Mouse (Mus musculus): ENCODE measurements at regions not wholly inside any gene's neighbourhood (a gene's known extent, or its start where the extent isn't known, plus 50 kb on each side); places are given as distances from the start of the nearest gene placed in this dataset.

DNA sequence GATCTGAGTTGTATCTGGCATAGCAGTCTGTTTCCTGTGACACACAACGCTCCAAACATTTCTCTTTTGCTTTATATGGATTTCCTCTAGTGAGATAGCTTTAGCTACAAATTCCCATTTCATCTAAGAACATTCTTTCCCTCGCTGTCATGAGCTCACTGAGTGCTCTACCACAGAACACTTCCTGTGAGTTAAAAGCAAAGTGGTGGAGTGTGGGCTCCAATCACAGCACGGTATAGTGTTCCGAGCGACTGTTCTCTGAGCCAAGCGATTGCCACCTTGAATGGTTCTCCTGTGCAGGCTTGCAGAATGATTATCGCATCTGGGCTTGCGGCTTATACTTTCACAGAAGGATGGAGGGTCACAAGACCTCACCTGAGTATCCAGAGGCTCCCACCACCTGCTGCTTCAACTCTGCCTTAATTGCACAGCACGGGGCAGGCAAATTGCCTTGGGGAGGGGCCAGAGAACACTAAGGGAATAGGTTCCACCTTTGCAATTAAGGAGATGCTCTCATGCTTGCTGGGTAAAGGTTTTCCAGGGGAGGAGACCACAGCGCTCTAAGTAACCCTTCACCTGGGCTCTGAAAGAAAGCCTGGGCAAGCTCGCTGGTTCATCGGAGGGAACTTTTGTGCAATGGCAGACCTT lies 477.7 kb downstream of the Zfp704 start:
- 64% methylated on average over 12 of the region's 12 CpGs for WGBS
- Histone ChIP-seq H3K9me3 (no peaks in the 10 kb centered on the region), H3K27ac (no peak overlapping the region), H3K4me3 (replicated peaks) (no peak overlapping the region), H3K4me1 (replicated peaks) (no peaks in the 10 kb centered on the region; the same call in 1 of the 2 replicates), H3K27me3 (0 out of 2 replicates have a peak, but pooled peaks cover 6% of the 10 kb centered on the region), H3K36me3 (no peaks in the 10 kb centered on the region), H3K9ac (replicated peaks) (no peak overlapping the region), H3K4me2 (no peak overlapping the region)
- no peak for ATAC-seq (ENCODE audit: insufficient number of reproducible peaks, insufficient read depth, low FRiP score, low TSS enrichment, low read depth)

DNA sequence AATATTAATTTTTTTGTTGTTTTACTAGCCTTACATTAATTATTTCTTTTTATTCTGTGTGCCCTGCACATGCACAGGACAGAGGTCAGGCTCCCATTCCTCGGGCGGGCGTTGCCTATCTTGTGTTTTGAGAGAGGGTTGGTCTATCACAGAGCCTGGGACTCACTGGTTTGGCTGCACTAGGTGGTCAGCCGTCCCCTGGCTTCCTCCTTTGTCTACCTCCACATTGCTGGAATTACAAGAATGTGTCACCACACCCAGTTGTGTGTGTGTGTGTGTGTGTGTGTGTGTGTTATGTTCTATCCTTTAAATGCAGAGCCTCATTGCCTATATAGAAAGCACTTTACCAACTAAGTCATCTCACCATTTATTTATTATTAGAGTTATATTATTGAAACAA lies 478.5 kb downstream of the Zfp704 start:
- no peak for ATAC-seq (ENCODE audit: insufficient number of reproducible peaks, insufficient read depth, low FRiP score, low TSS enrichment, low read depth)
- Histone ChIP-seq H3K9ac (replicated peaks) (no peak overlapping the region), H3K27me3 (0 out of 2 replicates have a peak, but pooled peaks cover 3% of the 10 kb centered on the region), H3K4me1 (replicated peaks) (no peaks in the 10 kb centered on the region; the same call in 1 of the 2 replicates), H3K4me3 (replicated peaks) (no peak overlapping the region), H3K4me2 (no peak overlapping the region), H3K36me3 (no peaks in the 10 kb centered on the region), H3K27ac (no peak overlapping the region), H3K9me3 (no peaks in the 10 kb centered on the region)
- WGBS: 77% methylated on average over 4 of the region's 4 CpGs

DNA sequence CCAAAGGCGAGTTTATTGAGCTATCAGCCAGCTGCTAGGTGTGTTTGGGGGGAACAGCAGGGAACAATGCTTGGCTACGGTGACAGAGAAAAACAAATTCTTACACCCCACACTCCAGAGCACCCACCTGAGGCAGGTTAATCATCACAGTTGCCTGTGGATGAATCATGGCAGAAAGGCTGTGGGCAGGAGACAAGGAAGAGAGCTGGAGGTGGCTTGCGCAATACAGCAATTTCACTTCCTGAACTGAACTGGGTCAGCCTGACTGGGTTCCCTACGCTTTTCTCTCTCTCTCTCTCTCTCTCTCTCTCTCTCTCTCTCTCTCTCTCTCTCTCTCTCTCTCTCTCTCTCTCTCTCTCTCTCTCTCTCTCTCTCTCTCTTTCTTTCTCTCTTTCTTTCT lies 481.5 kb downstream of the Zfp704 start:
- 69% methylated on average over 4 of the region's 4 CpGs for WGBS
- H3K9me3 ChIP-seq: no peaks in the 10 kb centered on the region
- ATAC-seq (ENCODE audit: insufficient number of reproducible peaks, insufficient read depth, low FRiP score, low TSS enrichment, low read depth): no peak
- H3K36me3 ChIP-seq: no peaks in the 10 kb centered on the region
- no peak overlapping the region for H3K27ac ChIP-seq
- no peaks in the 10 kb centered on the region for H3K4me1 ChIP-seq (replicated peaks)
- no peak overlapping the region for H3K4me2 ChIP-seq
- H3K27me3 ChIP-seq: no peaks in the 10 kb centered on the region
- H3K9ac ChIP-seq (replicated peaks): no peak overlapping the region
- H3K4me3 ChIP-seq (replicated peaks): no peak overlapping the region

DNA sequence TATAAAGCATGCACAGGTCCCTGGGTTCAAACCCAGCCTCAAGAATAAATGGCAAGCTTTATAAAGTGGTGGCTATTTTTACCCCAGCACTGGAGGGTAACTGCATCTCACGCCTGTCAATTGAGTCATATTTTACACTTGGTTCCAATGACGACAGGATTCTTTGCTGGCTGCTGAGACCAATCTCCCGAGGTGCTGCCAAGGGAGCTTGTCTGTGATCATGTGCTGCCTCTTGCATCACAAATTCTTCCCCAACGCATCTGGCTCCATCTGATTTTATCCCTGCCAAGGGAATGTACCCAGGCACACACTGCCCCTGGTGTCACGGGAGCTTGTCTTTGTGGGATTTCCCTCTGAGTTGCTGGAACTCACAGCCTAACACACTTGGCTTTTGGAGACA lies 486.8 kb downstream of the Zfp704 start:
- 54% methylated on average over 5 of the region's 5 CpGs for WGBS
- Histone ChIP-seq H3K36me3 (no peaks in the 10 kb centered on the region), H3K4me1 (replicated peaks) (no peaks in the 10 kb centered on the region), H3K4me2 (no peak overlapping the region), H3K9ac (replicated peaks) (no peak overlapping the region), H3K9me3 (no peaks in the 10 kb centered on the region), H3K27me3 (no peaks in the 10 kb centered on the region), H3K4me3 (replicated peaks) (no peak overlapping the region), H3K27ac (no peak overlapping the region)
- no peak for ATAC-seq (ENCODE audit: insufficient number of reproducible peaks, insufficient read depth, low FRiP score, low TSS enrichment, low read depth)

DNA sequence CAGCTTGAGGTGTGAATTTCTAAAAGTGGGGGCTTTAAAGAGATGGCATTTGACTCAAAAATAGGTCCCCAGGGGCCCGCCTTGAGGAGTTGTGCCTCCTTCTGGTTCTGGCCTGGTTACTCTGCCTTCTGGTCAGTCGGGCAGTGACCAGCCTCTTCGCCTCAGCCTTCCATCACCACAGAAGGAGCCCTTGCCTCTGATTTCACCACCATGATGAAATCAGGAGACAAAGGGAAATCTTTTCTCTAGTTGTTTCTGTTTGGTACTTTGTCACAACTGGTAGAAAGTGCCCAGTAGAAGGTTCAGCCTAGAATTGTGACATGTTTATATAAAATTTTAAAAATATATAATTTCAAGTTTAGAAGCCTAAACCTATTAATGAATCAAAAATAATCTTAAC lies 492.0 kb downstream of the Zfp704 start:
- H3K27me3 ChIP-seq: no peaks in the 10 kb centered on the region
- H3K4me3 ChIP-seq (replicated peaks): no peak overlapping the region
- WGBS: 86% methylated on average over 3 of the region's 3 CpGs
- ATAC-seq (ENCODE audit: insufficient number of reproducible peaks, insufficient read depth, low FRiP score, low TSS enrichment, low read depth): no peak
- no peak overlapping the region for H3K27ac ChIP-seq
- no peaks in the 10 kb centered on the region for H3K9me3 ChIP-seq
- no peaks in the 10 kb centered on the region for H3K36me3 ChIP-seq
- H3K9ac ChIP-seq (replicated peaks): no peak overlapping the region
- H3K4me2 ChIP-seq: no peak overlapping the region
- H3K4me1 ChIP-seq (replicated peaks): peaks cover 6% of the 10 kb centered on the region; the same call in 1 of the 2 replicates

DNA sequence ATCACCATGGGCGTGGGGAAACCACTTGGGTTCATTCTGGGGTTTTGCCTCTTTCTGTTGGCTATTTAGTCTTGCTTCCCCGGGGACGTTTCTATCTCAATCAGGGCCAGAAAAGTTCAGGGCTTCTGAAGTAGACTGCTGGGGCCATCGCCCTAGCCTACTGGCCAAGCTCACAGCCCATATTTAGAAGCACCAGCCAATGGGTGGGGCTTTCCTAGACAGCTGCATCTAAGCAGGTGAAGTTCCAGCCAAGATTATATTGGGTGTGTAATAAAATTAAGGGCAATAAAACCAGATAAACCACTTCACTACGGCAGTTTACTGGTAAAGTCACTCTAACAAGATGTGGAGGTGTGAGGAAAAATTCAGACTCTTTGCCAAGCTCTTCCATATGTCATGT lies 496.5 kb downstream of the Zfp704 start:
- Histone ChIP-seq H3K9me3 (no peaks in the 10 kb centered on the region), H3K27me3 (no peaks in the 10 kb centered on the region), H3K9ac (replicated peaks) (no peak overlapping the region), H3K4me1 (replicated peaks) (peaks cover 19% of the 10 kb centered on the region), H3K4me2 (no peak overlapping the region), H3K4me3 (replicated peaks) (no peak overlapping the region), H3K36me3 (no peaks in the 10 kb centered on the region), H3K27ac (no peak overlapping the region)
- 65% methylated on average over 5 of the region's 5 CpGs for WGBS
- no peak for ATAC-seq (ENCODE audit: insufficient number of reproducible peaks, insufficient read depth, low FRiP score, low TSS enrichment, low read depth)

DNA sequence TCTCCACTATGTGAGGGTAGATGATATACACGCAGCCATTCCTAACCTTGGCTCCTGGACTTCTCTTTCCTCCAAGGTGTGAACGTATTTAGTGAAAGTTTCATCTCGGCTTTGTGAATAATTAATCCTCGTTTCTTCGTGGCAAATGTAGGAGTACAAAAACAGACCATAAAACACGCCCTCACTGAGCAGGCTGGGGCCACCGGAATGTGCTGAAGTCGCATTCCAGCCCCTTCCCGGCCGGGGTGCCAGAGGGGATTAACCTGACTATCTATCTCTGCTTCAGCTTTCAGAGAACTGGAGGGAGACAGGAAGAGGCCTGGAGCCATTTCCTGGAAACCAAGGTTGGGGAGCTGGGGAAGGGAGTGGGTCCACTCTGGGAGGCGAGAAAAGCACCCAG lies 499.1 kb downstream of the Zfp704 start:
- Histone ChIP-seq H3K9me3 (no peaks in the 10 kb centered on the region), H3K9ac (replicated peaks) (no peak overlapping the region), H3K4me2 (no peak overlapping the region), H3K27ac (no peak overlapping the region), H3K4me3 (replicated peaks) (no peak overlapping the region), H3K36me3 (no peaks in the 10 kb centered on the region), H3K27me3 (no peaks in the 10 kb centered on the region), H3K4me1 (replicated peaks) (peaks cover 19% of the 10 kb centered on the region)
- ATAC-seq (ENCODE audit: insufficient number of reproducible peaks, insufficient read depth, low FRiP score, low TSS enrichment, low read depth): no peak
- 20% methylated on average over 11 of the region's 11 CpGs for WGBS

DNA sequence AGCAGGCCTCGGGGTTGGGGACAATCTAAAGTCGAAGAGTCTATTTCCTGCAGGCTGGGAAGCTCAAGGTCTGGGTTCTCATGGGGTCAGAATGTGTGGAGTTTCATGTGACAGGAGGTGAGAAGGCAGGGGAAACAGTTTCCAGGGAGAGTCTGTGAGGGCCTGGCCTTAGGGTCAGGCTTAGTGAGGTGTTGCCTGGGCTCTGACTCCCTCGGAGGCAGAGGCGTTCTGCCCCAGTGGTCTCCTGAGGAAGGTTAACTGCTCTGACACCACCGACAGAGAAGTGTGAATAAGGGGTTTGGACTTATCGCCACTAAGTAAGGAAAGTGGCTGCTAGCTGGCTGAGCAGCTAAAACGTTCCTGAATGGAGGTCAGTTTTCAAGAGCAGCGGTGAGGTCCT lies 499.9 kb downstream of the Zfp704 start:
- no peak overlapping the region for H3K4me2 ChIP-seq
- peaks cover 19% of the 10 kb centered on the region for H3K4me1 ChIP-seq (replicated peaks)
- H3K9me3 ChIP-seq: no peaks in the 10 kb centered on the region
- H3K27ac ChIP-seq: no peak overlapping the region
- ATAC-seq (ENCODE audit: insufficient number of reproducible peaks, insufficient read depth, low FRiP score, low TSS enrichment, low read depth): no peak
- H3K9ac ChIP-seq (replicated peaks): no peak overlapping the region
- 34% methylated on average over 8 of the region's 8 CpGs for WGBS
- H3K27me3 ChIP-seq: no peaks in the 10 kb centered on the region
- H3K36me3 ChIP-seq: no peaks in the 10 kb centered on the region
- no peak overlapping the region for H3K4me3 ChIP-seq (replicated peaks)

DNA sequence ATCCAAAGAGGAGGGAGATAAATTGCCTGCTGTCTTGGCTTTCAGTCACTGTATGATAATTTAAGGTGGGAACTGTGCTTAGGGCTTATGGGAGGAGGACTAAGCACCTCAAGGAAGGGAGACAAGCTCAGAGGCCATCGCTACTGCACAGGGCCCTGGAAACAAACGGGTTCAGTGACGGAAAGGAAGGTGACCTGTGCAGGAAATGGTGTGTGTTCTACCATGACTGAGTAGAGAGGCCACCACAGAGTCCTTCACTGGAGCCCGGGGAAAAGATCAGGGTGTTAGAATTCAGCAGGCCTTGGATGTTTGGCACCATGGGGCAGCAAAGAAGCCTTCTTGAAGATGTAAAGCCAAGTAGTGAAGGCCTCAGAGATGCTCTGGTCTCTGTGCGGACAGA lies 500.4 kb downstream of the Zfp704 start:
- Histone ChIP-seq H3K36me3 (no peaks in the 10 kb centered on the region), H3K4me1 (replicated peaks) (peaks cover 19% of the 10 kb centered on the region), H3K9ac (replicated peaks) (no peak overlapping the region), H3K27ac (no peak overlapping the region), H3K9me3 (no peaks in the 10 kb centered on the region), H3K4me2 (no peak overlapping the region), H3K27me3 (no peaks in the 10 kb centered on the region), H3K4me3 (replicated peaks) (no peak overlapping the region)
- ATAC-seq (ENCODE audit: insufficient number of reproducible peaks, insufficient read depth, low FRiP score, low TSS enrichment, low read depth): no peak
- WGBS: 83% methylated on average over 5 of the region's 5 CpGs

DNA sequence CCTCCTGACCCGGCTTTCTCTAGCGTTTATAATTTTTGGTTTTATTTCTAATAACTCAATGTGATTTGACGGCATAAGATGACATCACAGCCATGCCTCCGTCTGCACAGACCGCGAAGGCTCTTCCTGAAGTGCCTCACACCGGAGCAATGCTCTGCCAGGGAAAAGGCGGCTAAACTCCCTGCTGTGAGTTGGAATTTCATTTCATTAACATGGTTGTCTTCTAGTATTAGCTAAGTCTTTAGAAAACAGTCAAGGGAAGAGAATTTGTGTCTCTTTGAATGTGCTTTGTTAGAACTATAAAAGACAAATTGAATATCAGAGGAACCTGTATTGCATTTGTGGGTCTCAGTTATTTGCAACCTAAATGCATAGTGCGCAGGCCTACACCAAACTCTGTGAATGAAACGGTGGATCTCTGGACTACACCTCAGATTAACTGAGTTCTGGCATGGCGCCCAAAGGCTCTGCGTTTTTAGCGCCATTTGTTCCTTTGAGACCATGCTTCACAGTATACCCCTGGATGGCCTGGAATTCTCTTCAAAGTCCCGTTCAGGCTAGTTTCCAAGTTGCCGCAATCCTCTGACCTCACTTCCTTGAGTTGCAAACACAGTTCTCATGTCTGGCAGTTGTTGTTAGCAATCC lies 502.0 kb downstream of the Zfp704 start:
- H3K9me3 ChIP-seq: no peaks in the 10 kb centered on the region
- H3K4me1 ChIP-seq (replicated peaks): peaks cover 14% of the 10 kb centered on the region
- no peak overlapping the region for H3K9ac ChIP-seq (replicated peaks)
- H3K27me3 ChIP-seq: no peaks in the 10 kb centered on the region
- 82% methylated on average over 15 of the region's 15 CpGs for WGBS
- no peak overlapping the region for H3K4me2 ChIP-seq
- no peak overlapping the region for H3K27ac ChIP-seq
- H3K36me3 ChIP-seq: no peaks in the 10 kb centered on the region
- no peak overlapping the region for H3K4me3 ChIP-seq (replicated peaks)
- ATAC-seq (ENCODE audit: insufficient number of reproducible peaks, insufficient read depth, low FRiP score, low TSS enrichment, low read depth): no peak

DNA sequence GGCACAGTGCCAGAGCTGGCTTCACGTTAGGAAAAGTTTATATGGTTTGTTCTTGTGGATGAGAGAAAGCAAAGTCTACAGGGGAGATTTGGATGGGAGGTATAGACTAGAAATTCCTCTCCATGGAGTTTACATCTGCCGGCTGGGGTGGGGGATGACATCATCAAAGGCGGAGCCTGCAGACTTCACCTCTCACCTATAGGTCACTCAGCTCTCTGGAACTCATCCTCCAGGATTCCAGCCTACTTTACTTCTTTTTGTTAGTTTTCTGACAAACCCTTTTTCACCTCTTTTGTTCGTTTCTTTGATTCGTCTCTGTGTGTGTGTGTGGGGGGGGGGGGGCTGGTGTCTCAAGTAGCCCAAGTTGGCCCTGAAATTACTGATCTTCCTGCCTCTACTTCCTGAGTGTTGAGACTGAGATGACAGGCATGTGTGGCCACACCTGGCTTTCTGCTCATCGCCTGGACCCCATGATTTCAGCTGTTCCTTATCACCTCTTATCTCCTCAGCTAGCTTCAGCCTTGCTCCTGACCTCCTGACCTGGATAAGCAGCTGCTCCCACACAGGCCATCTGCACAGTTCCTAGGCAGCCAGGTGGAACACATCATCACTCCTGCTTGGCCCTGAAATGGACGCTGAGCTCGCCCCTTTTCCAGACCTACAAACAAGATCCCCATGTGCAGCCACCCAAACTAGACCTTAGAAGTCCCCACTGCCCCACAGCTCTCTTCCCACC lies 504.5 kb downstream of the Zfp704 start:
- Histone ChIP-seq H3K9ac (replicated peaks) (no peak overlapping the region), H3K27me3 (no peaks in the 10 kb centered on the region), H3K9me3 (no peaks in the 10 kb centered on the region), H3K36me3 (no peaks in the 10 kb centered on the region), H3K27ac (no peak overlapping the region), H3K4me1 (replicated peaks) (peaks cover 7% of the 10 kb centered on the region), H3K4me3 (replicated peaks) (no peak overlapping the region), H3K4me2 (no peak overlapping the region)
- 55% methylated on average over 8 of the region's 8 CpGs for WGBS
- ATAC-seq (ENCODE audit: insufficient number of reproducible peaks, insufficient read depth, low FRiP score, low TSS enrichment, low read depth): no peak

Measured in limb, embryonic 12.5 days (tissue).